Mouse (Mus musculus) kidney, adult 2 months (tissue): ENCODE measurements at regions not wholly inside any gene's neighbourhood (a gene's known extent, or its start where the extent isn't known, plus 50 kb on each side); places are given as distances from the start of the nearest gene placed in this dataset.

Experiments
- DNase-seq: peaks from one replicate; pipeline ENCODE4 v3.0.0; 2021
- H3K27ac ChIP-seq: fragments of 200-500 bp; 2 replicates; pipeline ENCODE4 v1.5.1; 2012; ENCODE audit warnings: low read depth, low read length, control low read depth, inconsistent platforms; ENCODE audit not compliant: insufficient read depth
- H3K27me3 ChIP-seq: fragments of 200-500 bp; replicated peaks from 2 replicates; pipeline ENCODE4 v1.6.1; 2012; ENCODE audit warnings: mild to moderate bottlenecking, moderate library complexity, low read length, inconsistent platforms; ENCODE audit not compliant: control insufficient read depth, insufficient read depth
- H3K36me3 ChIP-seq: fragments of 200-500 bp; 2 replicates; pipeline ENCODE4 v1.6.1; 2012; ENCODE audit warnings: mild to moderate bottlenecking, moderate library complexity, low read length, inconsistent platforms; ENCODE audit not compliant: control insufficient read depth, insufficient read depth
- H3K4me1 ChIP-seq: fragments of 200-500 bp; 2 replicates; pipeline ENCODE4 v1.6.1; 2011; ENCODE audit warnings: low read length; ENCODE audit not compliant: control insufficient read depth, insufficient read depth
- H3K4me3 ChIP-seq: fragments of 200-500 bp; 2 replicates; pipeline ENCODE4 v1.5.1; 2011; ENCODE audit warnings: mild to moderate bottlenecking, low read depth, low read length, control low read depth; ENCODE audit not compliant: insufficient read depth
- CTCF ChIP-seq: fragments of 200-500 bp; conservative IDR thresholded peaks from 2 replicates; pipeline ENCODE4 v1.5.1; 2011; ENCODE audit warnings: low read depth, mild to moderate bottlenecking, control low read depth, low read length, moderate library complexity, mixed read lengths; ENCODE audit not compliant: insufficient read depth, insufficient read length
- POLR2A ChIP-seq: fragments of 200-500 bp; IDR thresholded peaks from one replicate; pipeline ENCODE4 v1.6.1; 2011; ENCODE audit warnings: low read depth, low read length, control low read depth
- WGBS: fragments of 180-500 bp; shearing (Covaris S2); methylation state at CpG from one replicate; pipeline ENCODE4 v1.1.7; 2018; 5-methylcytosine and 5-hydroxymethylcytosine counted together

- Histone ChIP-seq H3K36me3 (no peaks in the 10 kb centered on the region), H3K4me3 (no peak overlapping the region), H3K27me3 (no peaks in the 10 kb centered on the region; the same call in 1 of the 2 replicates), H3K27ac (no peak overlapping the region), H3K4me1 (no peaks in the 10 kb centered on the region)
- TF ChIP-seq POLR2A = no peak
- TF ChIP-seq CTCF = no peak
- no peak for DNase-seq
- 67% methylated on average over 4 of the region's 4 CpGs for WGBS
These were observed 238.3 kb upstream of the Gm4791 start for GRCm38 (mm10) chr9:46760247-46760646.

GRCm38 (mm10) chr9:46757005-46757672 lies 241.4 kb upstream of the Gm4791 start:
- H3K4me3 ChIP-seq = no peak overlapping the region
- H3K27ac ChIP-seq = no peak overlapping the region
- H3K4me1 ChIP-seq = no peaks in the 10 kb centered on the region
- no peaks in the 10 kb centered on the region; the same call in 1 of the 2 replicates for H3K27me3 ChIP-seq
- TF ChIP-seq CTCF (no peak), POLR2A (no peak)
- DNase-seq = no peak
- WGBS = 72% methylated on average over 6 of the region's 6 CpGs
- no peaks in the 10 kb centered on the region for H3K36me3 ChIP-seq

- no peak for DNase-seq
- no peaks in the 10 kb centered on the region for H3K4me1 ChIP-seq
- H3K36me3 ChIP-seq = no peaks in the 10 kb centered on the region
- no peak overlapping the region for H3K4me3 ChIP-seq
- no peaks in the 10 kb centered on the region for H3K27me3 ChIP-seq
- TF ChIP-seq CTCF (no peak), POLR2A (no peak)
- no peak overlapping the region for H3K27ac ChIP-seq
- WGBS = 22% methylated on average over 5 of the region's 5 CpGs
These were observed 246.6 kb upstream of the Gm4791 start for GRCm38 (mm10) chr9:46751981-46752380.

GRCm38 (mm10) chr9:46749441-46749840 lies 249.1 kb upstream of the Gm4791 start:
- Histone ChIP-seq H3K36me3 (no peaks in the 10 kb centered on the region), H3K4me1 (no peaks in the 10 kb centered on the region), H3K27me3 (no peaks in the 10 kb centered on the region), H3K4me3 (no peak overlapping the region), H3K27ac (no peak overlapping the region)
- TF ChIP-seq CTCF (no peak), POLR2A (no peak)
- WGBS = 79% methylated on average over 6 of the region's 6 CpGs
- DNase-seq = no peak

- no peak for DNase-seq
- Histone ChIP-seq H3K4me1 (no peaks in the 10 kb centered on the region), H3K27ac (no peak overlapping the region), H3K27me3 (no peaks in the 10 kb centered on the region), H3K36me3 (no peaks in the 10 kb centered on the region), H3K4me3 (no peak overlapping the region)
- no peak for TF ChIP-seq CTCF
- TF ChIP-seq POLR2A = no peak
- 65% methylated on average over 3 of the region's 3 CpGs for WGBS
These were observed 252.3 kb upstream of the Gm4791 start for GRCm38 (mm10) chr9:46746266-46746665.

GRCm38 (mm10) chr9:46740496-46740895 lies 258.0 kb upstream of the Gm4791 start:
- Histone ChIP-seq H3K27ac (no peak overlapping the region), H3K27me3 (no peaks in the 10 kb centered on the region), H3K36me3 (no peaks in the 10 kb centered on the region), H3K4me1 (no peaks in the 10 kb centered on the region), H3K4me3 (no peak overlapping the region)
- WGBS = 86% methylated on average over 4 of the region's 4 CpGs
- no peak for DNase-seq
- TF ChIP-seq POLR2A = no peak
- no peak for TF ChIP-seq CTCF

- WGBS = 40% methylated on average over 3 of the region's 3 CpGs
These were observed 259.2 kb upstream of the Gm4791 start for GRCm38 (mm10) chr9:46739341-46739740.

More at GRCm38 (mm10) chr9:46739341-46739740, 259.2 kb upstream of the Gm4791 start:
- no peak for DNase-seq
- Histone ChIP-seq H3K4me3 (no peak overlapping the region), H3K4me1 (no peaks in the 10 kb centered on the region), H3K36me3 (no peaks in the 10 kb centered on the region), H3K27me3 (no peaks in the 10 kb centered on the region), H3K27ac (no peak overlapping the region)
- TF ChIP-seq CTCF (no peak), POLR2A (no peak)
